Mouse (Mus musculus): ENCODE data around the gene Nectin4.

Nectin4 gene

DNA sequence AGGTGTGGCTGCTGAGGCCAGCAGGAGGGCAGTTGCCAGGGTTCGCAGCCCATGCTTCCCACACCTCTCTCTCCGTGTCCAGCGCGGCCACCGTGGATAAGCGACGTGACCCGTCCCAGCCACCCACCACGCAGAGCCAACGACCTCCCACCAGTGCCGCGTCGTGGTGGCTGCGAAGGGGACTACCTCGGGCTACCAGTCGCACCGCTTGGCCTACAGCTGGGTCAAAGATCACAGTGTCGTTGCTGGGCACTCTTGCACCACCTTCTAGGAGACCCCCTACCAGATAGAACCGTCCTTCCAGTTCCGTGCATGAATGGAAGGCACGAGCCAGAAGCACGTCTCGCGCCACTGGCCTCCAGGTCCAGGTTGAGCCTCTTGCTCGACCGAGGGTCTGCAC, 9.6 kb upstream of the Nectin4 start:
- DNase-seq (ENCODE audit: low read depth), result no peak

DNA sequence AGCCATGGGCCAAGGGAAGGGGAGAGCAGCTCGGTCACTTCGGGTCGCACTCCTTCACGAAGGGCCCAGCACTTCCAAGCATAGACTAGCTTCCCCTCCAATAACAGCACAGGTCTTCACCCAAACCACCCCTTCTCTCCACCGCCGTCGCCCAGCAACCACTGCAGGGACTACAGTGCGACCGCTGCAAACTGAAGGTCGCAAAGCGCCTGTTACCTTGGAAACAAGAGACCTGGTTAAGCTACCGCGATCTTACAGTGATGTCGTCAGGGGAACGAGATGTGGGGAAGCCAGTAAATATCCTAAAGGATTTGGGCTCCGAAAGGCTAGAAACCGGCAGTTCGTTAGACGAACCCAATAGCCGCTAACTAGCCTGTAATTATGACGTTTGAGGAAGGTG, 9.2 kb upstream of the Nectin4 start, which contains the start of gene Klhdc9:
Gene Klhdc9 (minus strand): TSS at position 143 of the 400 bp plus-strand sequence.
- DNase-seq (ENCODE audit: low read depth), result peak; percentile 88

DNA sequence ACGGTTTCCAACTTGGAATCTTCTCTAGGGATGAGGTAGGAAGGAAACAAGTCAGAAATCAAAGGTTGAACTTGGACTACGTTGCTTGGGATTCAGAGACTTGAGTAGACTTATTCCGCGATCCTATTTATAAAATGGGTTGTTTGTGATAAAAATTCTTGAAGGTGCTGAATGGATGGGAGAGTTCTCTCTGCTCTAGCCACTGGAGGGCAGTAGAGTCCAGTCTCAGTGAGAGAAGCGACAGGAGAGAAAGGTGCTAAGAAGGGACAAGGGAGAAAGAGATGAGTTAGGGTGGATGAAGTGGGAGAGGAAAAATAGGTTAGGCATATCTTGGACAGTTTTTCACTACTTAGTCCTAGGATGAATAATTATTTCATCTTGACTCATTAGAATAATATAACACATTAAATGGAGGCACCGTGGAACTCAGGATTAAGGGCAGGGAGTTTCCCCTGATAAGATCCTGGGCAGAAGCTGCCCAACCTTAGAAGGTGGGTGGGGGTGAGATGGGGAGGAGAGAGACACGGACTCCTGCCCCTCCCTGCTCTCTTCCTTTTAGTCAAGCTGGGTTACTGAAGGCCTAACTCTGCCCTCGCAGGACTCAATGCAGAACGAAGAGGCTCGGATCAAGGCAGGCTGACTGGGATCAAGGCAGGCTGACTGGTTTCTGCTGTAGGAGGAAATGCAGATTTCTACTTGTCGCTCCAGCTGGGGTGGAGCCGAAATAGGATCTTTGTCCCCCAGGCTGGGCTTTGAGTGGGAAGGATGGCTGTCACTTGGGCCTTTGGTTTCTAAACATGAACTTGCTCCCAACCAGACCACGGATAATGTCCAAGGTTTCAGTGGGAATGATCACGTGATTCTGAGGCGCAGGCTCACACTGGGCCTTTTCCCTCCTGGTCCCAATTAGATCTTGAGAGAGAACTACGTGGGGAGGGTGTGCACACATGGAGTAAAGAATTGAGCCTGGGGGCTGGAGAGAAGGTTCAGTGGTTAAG, 8.5 kb upstream of the Nectin4 start:
- peak; percentile 87 for DNase-seq (ENCODE audit: low read depth)

DNA sequence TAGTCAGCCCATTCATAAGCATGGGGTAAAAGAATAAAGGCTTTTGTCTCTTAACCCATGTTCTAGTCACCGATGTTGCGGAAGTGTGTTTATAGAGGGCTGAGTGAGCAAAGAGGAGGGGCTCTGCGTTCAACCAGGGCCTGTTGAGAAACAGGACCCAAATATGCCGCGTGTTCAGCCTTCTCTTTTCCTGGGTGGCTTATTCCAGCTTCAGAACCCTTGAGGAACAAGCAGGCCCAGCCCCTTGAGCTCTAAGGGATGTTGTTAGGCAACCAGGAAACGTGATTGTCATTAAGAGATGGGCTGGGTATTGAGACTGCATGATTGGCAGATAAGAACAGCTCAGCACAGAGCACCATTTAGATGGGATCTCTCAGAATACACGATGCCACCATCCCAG, 4.0 kb upstream of the Nectin4 start:
- no peak for DNase-seq (ENCODE audit: low read depth)

DNA sequence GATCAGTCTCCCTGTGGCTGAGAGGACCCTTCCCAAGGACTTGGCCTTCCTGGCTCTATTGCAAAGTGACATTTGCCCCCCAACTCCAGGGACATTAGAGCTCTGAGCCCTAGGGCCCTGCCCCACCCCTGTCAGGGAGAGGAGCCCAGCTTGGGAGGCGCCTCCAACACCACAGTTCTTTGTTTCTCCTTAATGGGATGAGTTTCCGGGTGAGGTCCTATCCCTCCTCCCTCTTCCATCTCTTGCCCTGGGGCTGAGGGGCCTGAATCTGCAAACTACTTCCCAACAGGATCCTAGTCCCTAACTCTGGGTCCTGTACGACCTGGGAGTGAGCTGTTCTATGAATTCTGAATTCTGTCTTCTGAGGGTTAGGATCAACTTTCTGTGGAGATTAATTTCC, 3.0 kb downstream of the Nectin4 start:
- no peak for DNase-seq (ENCODE audit: low read depth)

DNA sequence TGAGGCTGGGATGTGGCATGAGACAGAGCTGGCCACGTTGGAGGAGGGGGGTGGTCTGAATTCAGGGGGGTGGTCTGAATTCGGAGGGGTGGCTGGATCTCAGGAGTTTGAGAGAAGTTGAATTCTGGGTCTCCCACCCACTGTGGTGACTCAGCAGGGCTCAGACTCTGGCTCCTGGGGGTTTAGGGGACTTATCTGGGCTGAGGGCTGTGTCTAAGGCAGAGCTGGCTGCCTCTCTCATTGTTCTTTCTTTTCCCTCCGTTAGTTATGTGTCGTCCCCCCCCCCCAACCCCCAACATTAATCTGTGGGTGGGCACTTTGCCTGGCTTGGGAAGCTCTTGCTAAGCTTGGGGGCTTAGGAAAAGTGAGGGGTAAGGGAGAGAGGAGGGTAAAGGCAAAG, 4.0 kb downstream of the Nectin4 start:
- DNase-seq (ENCODE audit: low read depth), result no peak

DNA sequence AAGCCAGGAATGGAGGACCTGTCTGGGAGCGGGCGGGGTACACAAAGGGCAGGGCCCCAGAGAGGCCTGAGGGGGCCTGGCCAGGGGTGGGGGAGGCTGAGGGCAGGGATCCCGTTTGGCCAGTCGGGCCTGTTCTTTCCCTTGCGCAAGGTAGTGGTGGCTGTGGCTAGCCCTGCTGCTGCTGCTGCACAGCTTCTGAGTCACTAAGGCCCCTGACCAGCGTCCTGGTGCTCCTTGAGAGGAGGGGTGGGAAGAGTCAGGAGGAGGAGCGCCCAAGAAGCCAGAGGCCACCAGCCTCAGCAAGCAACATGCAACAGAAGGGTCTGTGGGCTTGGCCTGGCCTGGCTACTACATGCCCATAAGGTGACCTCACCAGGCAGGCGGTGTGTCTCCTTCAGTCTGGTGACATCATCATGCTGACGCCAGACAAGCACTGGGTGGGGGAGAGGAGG, 5.8 kb downstream of the Nectin4 start:
- no peak for DNase-seq (ENCODE audit: low read depth)

DNA sequence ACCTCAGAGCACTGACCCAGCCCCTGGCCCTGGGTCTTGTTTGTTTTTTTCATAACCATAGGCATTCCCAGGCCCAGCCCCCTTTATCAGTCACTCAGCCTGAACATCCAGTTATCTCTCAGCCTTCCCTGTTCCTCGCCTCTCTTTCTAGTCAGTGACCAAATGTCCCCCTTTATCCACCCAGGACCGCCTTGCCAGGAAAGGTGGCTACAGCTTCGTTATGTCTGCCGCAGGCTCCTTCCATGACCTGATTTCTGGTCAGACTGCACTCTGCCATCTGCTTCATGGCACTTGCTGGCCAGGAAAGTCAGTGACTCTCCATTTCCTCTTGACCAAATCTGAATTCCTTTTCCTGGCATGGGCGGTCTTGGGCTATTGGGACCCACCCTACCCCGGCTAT, 8.4 kb downstream of the Nectin4 start:
- DNase-seq (ENCODE audit: low read depth), result no peak

DNA sequence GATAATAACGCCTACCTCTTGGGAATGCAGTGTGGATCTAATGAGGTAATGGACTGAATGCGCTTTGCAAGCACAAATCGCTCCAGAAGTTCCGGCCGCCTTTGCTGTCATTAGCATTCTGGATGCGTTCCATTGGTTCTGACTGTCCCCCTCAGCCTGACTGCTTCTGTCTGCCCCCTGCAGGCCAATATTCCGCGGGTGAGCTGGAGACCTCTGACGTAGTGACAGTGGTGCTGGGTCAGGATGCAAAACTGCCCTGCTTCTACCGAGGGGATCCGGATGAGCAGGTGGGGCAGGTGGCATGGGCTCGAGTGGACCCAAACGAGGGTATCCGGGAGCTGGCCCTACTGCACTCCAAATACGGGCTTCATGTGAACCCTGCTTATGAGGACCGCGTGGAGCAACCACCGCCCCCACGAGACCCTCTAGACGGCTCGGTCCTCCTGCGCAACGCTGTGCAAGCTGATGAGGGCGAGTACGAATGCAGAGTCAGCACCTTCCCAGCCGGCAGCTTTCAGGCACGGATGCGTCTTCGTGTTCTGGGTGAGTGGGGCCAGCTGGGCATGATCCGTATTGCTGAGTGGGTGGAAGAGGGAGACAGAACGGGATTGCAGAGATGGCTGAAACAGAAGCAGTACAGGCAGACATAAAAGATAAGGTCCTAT, 10.2 kb downstream of the Nectin4 start:
- DNase-seq (ENCODE audit: low read depth), result peak; percentile 48

DNA sequence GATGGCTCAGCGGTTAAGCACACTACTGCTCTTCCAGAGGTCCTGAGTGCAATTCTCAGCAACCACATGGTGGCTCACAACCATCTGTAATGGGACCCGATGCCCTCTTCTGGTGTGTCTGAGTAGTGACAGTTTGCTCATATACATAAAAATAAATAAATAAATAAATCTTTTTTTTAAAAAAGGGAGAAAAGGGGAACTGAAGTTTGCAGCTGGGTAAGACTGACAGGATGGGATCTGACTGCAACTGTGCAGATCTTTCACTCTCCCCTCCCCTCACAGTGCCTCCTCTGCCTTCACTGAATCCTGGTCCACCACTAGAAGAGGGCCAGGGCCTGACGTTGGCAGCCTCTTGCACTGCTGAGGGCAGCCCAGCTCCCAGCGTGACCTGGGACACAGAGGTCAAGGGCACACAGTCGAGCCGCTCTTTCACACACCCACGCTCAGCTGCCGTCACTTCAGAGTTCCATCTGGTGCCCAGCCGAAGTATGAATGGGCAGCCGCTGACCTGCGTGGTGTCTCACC, 12.3 kb downstream of the Nectin4 start:
- DNase-seq (ENCODE audit: low read depth), result no peak

DNA sequence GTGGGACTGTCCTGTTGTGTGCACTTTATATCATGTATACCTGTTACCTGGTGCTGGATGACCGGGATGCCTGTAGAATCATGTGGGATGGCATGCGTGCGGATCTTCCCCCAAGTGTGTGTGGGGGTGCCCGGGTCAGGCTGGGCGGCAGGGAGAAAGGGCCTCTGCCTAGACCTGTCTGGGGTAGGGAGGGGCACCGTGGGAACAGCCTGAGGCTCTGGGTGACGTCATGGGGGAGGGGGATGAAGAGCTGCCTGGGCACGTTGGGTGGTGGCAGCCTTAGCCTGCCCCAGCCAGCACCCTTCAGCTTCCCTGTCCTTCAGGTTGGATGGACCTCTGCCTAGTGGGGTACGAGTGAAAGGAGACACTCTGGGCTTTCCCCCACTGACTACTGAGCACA, 14.5 kb downstream of the Nectin4 start:
- DNase-seq (ENCODE audit: low read depth), result no peak

DNA sequence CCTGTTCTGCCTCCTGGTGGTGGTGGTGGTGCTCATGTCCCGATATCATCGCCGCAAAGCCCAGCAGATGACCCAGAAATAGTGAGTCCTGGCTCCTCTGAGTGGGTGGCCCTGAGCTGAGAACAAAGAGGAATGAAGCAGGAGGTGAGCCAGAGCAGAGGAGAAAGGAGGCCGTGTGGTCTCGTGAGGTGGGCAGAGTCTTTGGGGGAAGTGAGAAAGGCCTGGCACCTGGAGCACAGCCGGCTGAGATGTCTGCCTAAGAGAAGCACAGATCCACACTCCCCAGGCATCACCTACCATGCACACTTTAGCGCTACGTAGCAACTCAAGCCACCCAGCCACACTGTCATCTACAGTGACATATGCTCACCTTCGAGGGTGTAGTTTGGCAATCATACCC, 15.3 kb downstream of the Nectin4 start:
- no peak for DNase-seq (ENCODE audit: low read depth)

DNA sequence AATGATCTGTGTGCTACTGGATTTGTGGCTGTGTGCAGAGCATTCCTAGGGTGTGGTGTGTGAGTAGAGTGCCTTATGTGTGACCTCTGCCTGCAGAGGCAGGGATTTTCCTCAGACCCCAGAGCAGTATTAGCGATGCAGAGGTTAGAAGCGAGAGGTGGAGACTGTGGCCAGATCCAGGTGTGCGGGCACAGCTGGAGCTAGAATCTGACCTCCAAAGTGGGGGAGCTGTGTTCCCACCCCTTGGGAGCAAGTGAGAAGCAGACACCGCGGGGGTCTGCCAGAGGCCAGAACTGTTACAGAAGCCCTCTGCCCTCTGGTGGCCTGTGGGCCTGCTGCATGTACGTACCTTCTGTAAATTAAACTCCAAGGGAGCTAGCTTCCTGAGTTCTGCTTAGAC, 17.2 kb downstream of the Nectin4 start:
- no peak for DNase-seq (ENCODE audit: low read depth)

DNA sequence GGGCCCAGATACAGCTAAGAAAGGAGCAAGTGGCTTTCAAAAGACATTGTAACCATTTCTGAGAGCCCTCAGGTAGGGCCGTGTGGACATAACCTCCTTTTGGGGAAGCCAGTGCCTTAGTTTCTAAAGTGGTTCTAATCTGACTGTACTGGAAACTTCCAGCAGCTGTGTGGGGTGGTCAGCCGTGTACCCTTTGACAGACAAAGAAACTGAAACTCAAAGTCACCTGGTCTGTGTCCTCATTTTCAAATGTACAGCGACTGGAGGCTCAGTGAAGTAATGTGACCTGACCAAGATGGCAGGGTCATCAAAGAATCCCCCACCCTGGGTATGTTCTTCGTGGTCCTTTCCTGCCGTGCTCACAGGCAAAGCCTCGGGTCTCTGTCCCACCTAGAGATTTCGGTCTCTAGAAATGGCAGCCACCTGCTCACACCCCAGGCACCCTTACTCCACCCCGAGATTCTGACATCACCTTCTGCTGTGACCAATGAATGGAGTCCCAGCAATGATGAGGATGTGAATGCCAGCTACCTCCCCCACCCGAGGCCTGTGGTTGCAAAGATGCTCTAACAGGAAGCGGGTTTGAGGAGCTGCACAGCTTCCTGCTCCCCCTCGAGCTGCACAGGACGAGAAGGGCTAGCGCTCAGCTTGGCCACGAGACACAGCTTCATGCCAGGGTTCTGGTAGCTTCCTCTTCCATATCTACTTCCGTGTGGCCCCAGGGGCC, 18.6 kb downstream of the Nectin4 start, which contains the start of gene Arhgap30:
Gene Arhgap30 (plus strand): TSS at position 579 of the 727 bp plus-strand sequence.
- no peak for DNase-seq (ENCODE audit: low read depth)

DNA sequence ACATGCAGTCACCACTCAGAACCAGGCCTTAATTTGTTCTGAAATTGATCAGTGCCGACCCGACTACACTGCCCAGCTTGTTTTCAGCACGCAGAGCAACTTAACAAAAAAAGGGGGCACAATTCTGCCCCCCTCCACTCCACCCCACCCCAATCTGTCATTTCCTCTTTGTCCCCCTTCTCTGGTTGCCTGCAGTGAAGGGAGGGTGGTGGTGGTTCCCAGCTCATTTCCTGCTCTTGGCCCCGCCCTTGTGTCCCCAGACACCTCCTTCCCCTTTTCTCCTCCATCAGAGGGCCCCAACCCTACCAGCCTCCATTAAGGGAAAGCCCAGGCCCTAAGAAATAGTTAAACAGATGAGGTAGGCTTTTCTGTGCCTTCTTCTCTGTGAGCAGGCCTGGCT, 20.2 kb downstream of the Nectin4 start:
- DNase-seq (ENCODE audit: low read depth), result no peak

DNA sequence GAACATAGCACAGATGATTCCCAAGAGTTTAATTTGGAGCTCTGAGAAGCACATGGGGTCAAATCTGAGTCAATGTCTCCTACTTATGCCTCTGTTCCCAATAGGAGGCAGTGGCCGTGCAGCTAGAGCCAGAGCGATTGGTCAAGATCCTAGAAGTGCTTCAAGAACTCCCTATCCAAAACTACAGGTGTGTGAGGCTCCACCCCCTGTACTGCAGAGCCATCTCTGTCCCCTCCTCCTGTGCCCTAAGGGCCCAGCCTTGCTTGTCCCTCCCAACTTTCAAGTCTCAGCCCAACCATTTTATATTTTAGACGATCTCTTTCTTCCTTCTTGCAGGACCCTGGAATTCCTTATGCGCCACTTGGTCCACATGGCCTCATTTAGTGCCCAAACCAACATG, 31.9 kb downstream of the Nectin4 start:
- DNase-seq (ENCODE audit: low read depth), result no peak

DNA sequence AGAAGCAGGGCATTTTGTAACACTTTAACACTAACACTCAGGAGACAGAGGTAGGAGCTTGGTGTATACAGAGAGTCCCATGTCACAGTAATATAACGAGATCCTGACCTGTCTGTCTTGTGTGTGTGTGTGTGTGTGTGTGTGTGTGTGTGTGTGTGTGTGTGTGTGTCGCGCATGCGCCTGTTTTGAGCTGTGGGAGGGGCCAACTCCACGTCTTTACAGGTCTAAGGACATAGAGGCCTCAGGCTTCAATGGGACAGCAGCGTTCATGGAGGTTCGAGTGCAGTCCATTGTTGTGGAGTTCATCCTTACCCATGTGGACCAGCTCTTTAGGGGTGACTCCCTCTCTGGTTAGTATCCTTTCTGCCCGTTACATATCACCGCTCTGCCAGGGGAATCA, 33.1 kb downstream of the Nectin4 start:
- no peak for DNase-seq (ENCODE audit: low read depth)

DNA sequence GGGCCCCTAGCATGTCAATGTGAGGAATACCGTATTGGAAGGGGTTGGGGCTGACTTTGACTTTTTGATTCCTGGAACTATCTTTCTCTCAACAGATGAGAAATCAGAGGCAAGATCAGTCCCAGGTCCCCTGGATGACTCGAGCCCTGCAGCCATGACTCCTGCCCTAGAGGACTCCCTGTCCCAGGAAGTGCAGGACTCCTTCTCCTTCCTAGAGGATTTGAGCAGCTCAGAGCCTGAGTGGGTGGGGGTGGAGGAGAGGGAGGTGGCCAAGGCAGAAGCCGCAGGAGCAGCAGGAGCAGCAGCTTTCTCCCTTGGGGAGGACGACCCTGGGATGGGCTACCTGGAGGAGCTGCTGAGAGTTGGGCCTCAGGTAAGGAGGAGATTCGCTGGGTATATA, 37.4 kb downstream of the Nectin4 start:
- no peak for DNase-seq (ENCODE audit: low read depth)

DNA sequence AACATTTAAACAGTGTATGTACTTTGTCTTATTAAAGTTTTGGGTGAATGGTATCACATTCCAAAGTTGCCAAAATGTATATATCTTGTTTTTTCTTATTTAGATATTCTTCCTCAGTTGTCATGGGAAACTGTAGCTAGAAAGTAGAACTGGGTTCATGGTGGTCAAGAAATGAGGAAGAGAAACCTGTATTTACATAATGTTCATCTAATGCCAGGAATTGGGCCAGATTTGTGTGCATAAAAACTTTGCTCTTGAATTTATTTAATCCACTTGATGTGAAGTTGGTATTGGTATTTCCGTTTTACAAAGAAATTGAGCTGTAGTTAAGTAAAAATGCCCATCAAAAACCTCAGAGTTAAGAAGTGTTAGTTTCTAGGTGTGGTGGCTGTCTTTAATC, 40.3 kb downstream of the Nectin4 start:
- DNase-seq (ENCODE audit: low read depth), result no peak

DNA sequence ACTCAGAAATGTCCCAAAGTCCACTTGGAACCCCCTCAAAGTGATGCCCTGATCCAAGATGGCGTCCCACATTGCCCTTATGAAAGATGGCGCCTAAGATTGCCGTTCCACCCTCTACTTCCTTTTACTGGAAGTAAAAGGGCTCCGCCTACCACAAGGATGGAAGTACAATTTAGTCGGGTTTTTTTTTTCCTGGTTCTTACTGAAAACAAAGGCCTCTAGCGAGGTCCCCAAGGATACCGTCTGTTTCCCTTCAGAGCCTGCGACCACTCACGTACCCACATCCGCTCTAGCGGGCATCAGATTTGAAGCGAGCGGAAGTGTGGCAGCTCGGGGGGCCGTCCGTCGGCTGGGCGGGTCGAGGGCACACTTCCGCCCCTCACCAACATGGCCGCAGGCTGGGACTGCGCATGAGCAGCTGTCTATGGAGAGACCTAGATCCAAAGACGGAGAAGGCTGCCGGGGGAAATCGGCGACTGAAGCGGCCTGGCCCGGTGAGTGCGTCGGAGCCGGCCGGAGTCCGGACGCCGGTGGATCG, 41.1 kb downstream of the Nectin4 start, which contains the start of gene Usf1:
Gene Usf1 (plus strand): TSS at position 367 of the 538 bp plus-strand sequence.
- DNase-seq (ENCODE audit: low read depth), result peak; percentile 89

DNA sequence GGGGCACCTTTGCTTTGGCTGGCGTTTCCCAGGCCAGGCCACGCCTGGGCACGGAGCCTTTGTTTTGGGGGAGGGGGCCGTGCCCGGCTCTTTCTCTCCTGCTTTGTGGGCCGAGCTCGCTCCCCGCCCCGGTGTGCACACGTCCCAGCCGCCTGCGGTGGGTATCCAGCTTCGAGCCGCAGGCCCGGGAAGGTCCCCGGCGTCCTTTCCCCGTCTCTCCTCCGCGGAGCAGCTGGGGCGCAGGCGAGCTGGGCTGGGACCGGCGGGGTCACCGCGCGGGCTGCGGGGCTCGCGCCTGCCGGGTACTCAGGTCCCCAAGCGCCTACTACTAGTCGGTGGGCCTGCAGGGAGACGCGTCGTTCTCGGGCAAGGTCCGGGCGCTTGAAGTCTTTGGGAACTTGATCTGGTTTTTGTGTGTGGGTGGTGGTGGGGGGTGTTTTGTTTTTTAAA, 41.6 kb downstream of the Nectin4 start:
- no peak for DNase-seq (ENCODE audit: low read depth)

DNA sequence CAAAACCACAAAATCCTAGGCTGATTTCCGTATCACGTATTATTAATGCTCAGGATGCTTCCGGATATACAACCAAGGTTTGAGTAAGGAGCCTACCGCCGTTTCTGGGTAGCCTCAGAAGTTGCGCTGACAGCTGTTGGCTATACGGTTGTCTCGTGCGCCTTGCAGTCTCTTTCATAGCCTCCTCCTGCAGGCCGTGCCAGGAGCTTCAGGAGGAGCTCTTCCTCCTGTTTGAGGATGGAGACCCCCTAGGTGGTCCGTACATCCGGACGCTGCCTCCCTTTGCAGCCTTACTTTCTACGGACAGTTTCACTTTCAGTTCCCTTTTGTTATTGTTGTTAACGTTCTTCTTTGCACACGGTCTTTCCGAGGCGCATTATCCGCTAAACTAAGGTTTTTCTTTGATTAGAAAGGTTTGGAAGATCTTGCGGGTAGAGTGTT, 42.1 kb downstream of the Nectin4 start:
- DNase-seq (ENCODE audit: low read depth), result no peak
